Mouse (Mus musculus) spleen, postnatal 0 days (tissue): ENCODE measurements around the gene Ulbp1. TPM values are rescaled to one million over a fixed set of nuclear protein-coding genes. Genes with fewer than 3 reads are reported as not detected.

Source experiments
- polyA plus RNA-seq: library from polyadenylated mRNA; unstranded; fragments of >200 nt; fragmentation: Nextera tagmentation; extraction: Ambion mirVana; gene quantifications from 2 replicates; pipeline ENCODE4 v1.2.1, GENCODE M21; 2015

The Ulbp1 gene
- polyA plus RNA-seq = 2.7 and 3.3 TPM in 2 replicates

DNA sequence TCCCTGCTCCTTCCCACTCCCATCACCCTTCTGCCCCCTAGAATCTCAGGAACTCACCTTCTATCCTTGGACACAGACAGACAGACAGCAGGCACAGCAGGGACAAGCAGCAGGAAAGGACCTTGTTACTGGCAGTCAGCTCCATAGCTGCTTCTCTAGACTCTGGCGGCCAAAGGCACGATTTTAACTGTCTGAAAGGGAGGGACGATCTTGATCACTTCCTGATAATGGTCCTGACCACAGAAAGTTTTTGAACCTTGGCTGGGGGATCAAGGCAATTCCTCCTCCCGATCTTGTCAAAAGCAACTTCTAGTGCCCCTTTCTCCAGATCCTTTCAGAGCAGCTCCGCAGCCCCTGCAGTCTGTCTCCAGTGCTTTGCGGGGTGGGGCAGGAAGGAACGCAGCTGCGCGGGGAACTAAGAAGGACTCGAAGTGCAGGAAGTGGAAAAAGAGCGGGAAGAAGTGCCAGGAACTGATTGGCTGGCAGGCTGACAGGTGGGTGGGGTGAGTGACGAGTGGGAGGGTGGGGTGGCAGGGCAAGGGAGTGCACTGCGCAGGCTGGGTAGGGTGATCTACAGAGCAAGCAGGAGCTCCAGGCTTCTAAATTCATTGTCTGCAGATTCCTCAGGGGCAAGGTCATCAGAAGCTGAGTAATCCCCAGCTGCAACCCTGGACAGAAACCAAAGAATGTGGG, at the start of gene Ulbp1:
Ulbp1 (minus strand) TSS at position 442 of the 693 bp plus-strand sequence.

Other genes starting within 250 kb of the Ulbp1 start
- 0.58 and 0.84 TPM in 2 replicates for gene Lrp11, start 116.2 kb upstream of the Ulbp1 start, polyA plus RNA-seq
- 28.9 and 29.8 TPM in 2 replicates for gene Nup43, start 193.9 kb upstream of the Ulbp1 start, polyA plus RNA-seq
- 126 and 129 TPM in 2 replicates for gene Pcmt1, start 207.5 kb upstream of the Ulbp1 start, polyA plus RNA-seq
- gene Lats1, start 207.6 kb upstream of the Ulbp1 start, polyA plus RNA-seq = 3.1 and 3.7 TPM in 2 replicates